Mouse (Mus musculus) heart, adult 2 months (tissue): ENCODE results near the gene A1cf. TPM values are rescaled to one million over a fixed set of nuclear protein-coding genes. Genes with fewer than 3 reads are reported as not detected.

Experiments
- DNase-seq, 2 experiments: peaks; one replicate each; pipeline ENCODE4 v3.0.0; 2021
- H3K27ac ChIP-seq: fragments of 200-600 bp; 2 replicates; pipeline ENCODE4 v1.8.1; 2022
- H3K27me3 ChIP-seq: fragments of 200-500 bp; 2 replicates; pipeline ENCODE4 v1.6.1; 2012; ENCODE audit warnings: mild to moderate bottlenecking, low read length, inconsistent platforms, mixed read lengths; ENCODE audit not compliant: control insufficient read depth, insufficient read depth
- H3K36me3 ChIP-seq: fragments of 200-500 bp; 2 replicates; pipeline ENCODE4 v1.6.1; 2012; ENCODE audit warnings: low read length, inconsistent platforms; ENCODE audit not compliant: control insufficient read depth, insufficient read depth
- H3K4me1 ChIP-seq: fragments of 200-500 bp; 2 replicates; pipeline ENCODE4 v1.6.1; 2011; ENCODE audit warnings: low read length; ENCODE audit not compliant: control insufficient read depth, insufficient read depth
- H3K4me3 ChIP-seq: fragments of 200-600 bp; 2 replicates; pipeline ENCODE4 v1.8.1; 2022
- H3K79me2 ChIP-seq: fragments of 200-500 bp; replicated peaks from 2 replicates; pipeline ENCODE4 v1.6.1; 2012; ENCODE audit warnings: mild to moderate bottlenecking, inconsistent platforms, low read length, moderate library complexity, mixed read lengths; ENCODE audit not compliant: control insufficient read depth, insufficient read depth
- H3K9ac ChIP-seq: fragments of 200-500 bp; 2 replicates; pipeline ENCODE4 v1.6.1; 2012; ENCODE audit warnings: low read depth, mild to moderate bottlenecking, control low read depth, inconsistent platforms, low read length, mixed read lengths
- CTCF ChIP-seq: fragments of 200-600 bp; IDR thresholded peaks from 2 replicates; pipeline ENCODE4 v1.8.1; 2022; ENCODE audit warnings: antibody characterized with exemption, mild to moderate bottlenecking, moderate library complexity
- EP300 ChIP-seq: fragments of 200-500 bp; IDR thresholded peaks from 2 replicates; pipeline ENCODE4 v1.6.1; 2011; ENCODE audit warnings: low read depth, low read length, control low read depth; ENCODE audit not compliant: insufficient read depth
- POLR2A ChIP-seq: fragments of 200-500 bp; IDR thresholded peaks from 2 replicates; pipeline ENCODE4 v1.6.1; 2011; ENCODE audit warnings: mild to moderate bottlenecking, low read depth, low read length, control low read depth; ENCODE audit not compliant: insufficient read depth
- WGBS: fragments of 180-500 bp; shearing (Covaris S2); methylation state at CpG from one replicate; pipeline ENCODE4 v1.1.7; 2018; 5-methylcytosine and 5-hydroxymethylcytosine counted together
- intact Hi-C: fragments of 180-260 bp; cut with DNase I; formaldehyde crosslinking; loops from one replicate; pipeline ENCODE4 v1.15.1; 2025
- polyA plus RNA-seq: library from polyadenylated mRNA; depleted of rRNA; stranded (reverse); fragments of >200 nt; gene quantifications from 2 replicates; pipeline ENCODE4 v1.2.3, GENCODE M21; 2012; rRNA removed
- total RNA-seq, 2 experiments: library from RNA; stranded (reverse); gene quantifications; 2 replicates each; pipeline ENCODE4 v1.2.3; 2021

A1cf gene
- total and polyA plus RNA-seq, 3 experiments, result not detected

- Histone ChIP-seq H3K27me3 (no peaks in the 10 kb centered on the region), H3K36me3 (no peaks in the 10 kb centered on the region), H3K27ac (no peak overlapping the region), H3K4me3 (no peak overlapping the region), H3K79me2 (no peaks in the 10 kb centered on the region), H3K9ac (no peak overlapping the region), H3K4me1 (no peaks in the 10 kb centered on the region)
- intact Hi-C loops, result loop anchor here (5.0 to 10.0 kb wide), 7 partner anchors 60 to 715 kb away; partner anchors contain the start of gene Minpp1
- 4% methylated on average over 6 of the region's 6 CpGs for WGBS
- DNase-seq, result peak; percentile 71 to 80
- TF ChIP-seq CTCF (no peak; the same call in 1 of the 2 replicates), EP300 (peak; percentile 78)
Measured at GRCm38 (mm10) chr19:31971998-31972397, 103.4 kb downstream of the A1cf start.

- H3K4me3 ChIP-seq, result no peak overlapping the region
- H3K27me3 ChIP-seq, result no peaks in the 10 kb centered on the region
- no peaks in the 10 kb centered on the region for H3K79me2 ChIP-seq
- no peak for DNase-seq
- no peak overlapping the region for H3K27ac ChIP-seq
- no peak overlapping the region for H3K9ac ChIP-seq
- H3K4me1 ChIP-seq, result no peaks in the 10 kb centered on the region
- intact Hi-C loops, result loop anchor here (10.0 kb wide), 1 partner anchor 349 kb away; no protein-coding TSS in a partner anchor
- 43% methylated on average over 2 of the region's 2 CpGs for WGBS
- no peak for TF ChIP-seq POLR2A
- no peak for TF ChIP-seq EP300
- no peak for TF ChIP-seq CTCF
- no peaks in the 10 kb centered on the region for H3K36me3 ChIP-seq
Measured at GRCm38 (mm10) chr19:31975882-31976281, 107.3 kb downstream of the A1cf start.

GRCm38 (mm10) chr19:31991057-31991456 is 122.5 kb downstream of the A1cf start:
- no peaks in the 10 kb centered on the region for H3K79me2 ChIP-seq
- no peaks in the 10 kb centered on the region for H3K27me3 ChIP-seq
- H3K9ac ChIP-seq, result no peak overlapping the region
- no peak overlapping the region for H3K27ac ChIP-seq
- H3K4me3 ChIP-seq, result no peak overlapping the region
- intact Hi-C loops, result no loop called here
- TF ChIP-seq EP300, result no peak
- no peak for TF ChIP-seq POLR2A
- TF ChIP-seq CTCF, result no peak
- no peak for DNase-seq
- H3K36me3 ChIP-seq, result no peaks in the 10 kb centered on the region
- WGBS, result 94% methylated on average over 6 of the region's 6 CpGs
- H3K4me1 ChIP-seq, result no peaks in the 10 kb centered on the region

GRCm38 (mm10) chr19:31996916-31997315 is 128.4 kb downstream of the A1cf start:
- no peak for DNase-seq
- WGBS, result 66% methylated on average over 3 of the region's 3 CpGs
- TF ChIP-seq EP300 (no peak), CTCF (no peak), POLR2A (no peak)

More at GRCm38 (mm10) chr19:31996916-31997315, 128.4 kb downstream of the A1cf start:
- H3K79me2 ChIP-seq, result no peaks in the 10 kb centered on the region
- no peak overlapping the region for H3K4me3 ChIP-seq
- no peaks in the 10 kb centered on the region for H3K36me3 ChIP-seq
- intact Hi-C loops, result no loop called here
- H3K9ac ChIP-seq, result no peak overlapping the region
- H3K4me1 ChIP-seq, result no peaks in the 10 kb centered on the region
- H3K27me3 ChIP-seq, result no peaks in the 10 kb centered on the region
- no peak overlapping the region for H3K27ac ChIP-seq

Other genes with a start within 250 kb of the A1cf start
- gene Prkg1, start 103.7 kb upstream of the A1cf start, total RNA-seq, result 10 to 100 TPM; 11.0 to 13.6 TPM
- 2.2 and 3.4 TPM in 2 replicates for gene Prkg1, start 103.7 kb upstream of the A1cf start, polyA plus RNA-seq
- gene Asah2, start 239.4 kb downstream of the A1cf start, total RNA-seq, result 10 to 100 TPM; 12.6 to 13.4 TPM
- 5.9 and 8.6 TPM in 2 replicates for gene Asah2, start 239.4 kb downstream of the A1cf start, polyA plus RNA-seq